Mouse (Mus musculus) layer of hippocampus, adult 11-12 months (tissue): ENCODE results near the gene Nfya.
A peak's percentile ranks its signal among the peaks of the same experiment; 100 is the strongest.
"Not testable (repeated sequence)": the region's sequence is repeated elsewhere in the genome, so short reads cannot be mapped to it uniquely, and the experiment has no call there.

Experiments used
- DNase-seq: peaks from one replicate; pipeline ENCODE4 v3.0.0; 2022; ENCODE audit warnings: low spot score

Gene Nfya

DNA sequence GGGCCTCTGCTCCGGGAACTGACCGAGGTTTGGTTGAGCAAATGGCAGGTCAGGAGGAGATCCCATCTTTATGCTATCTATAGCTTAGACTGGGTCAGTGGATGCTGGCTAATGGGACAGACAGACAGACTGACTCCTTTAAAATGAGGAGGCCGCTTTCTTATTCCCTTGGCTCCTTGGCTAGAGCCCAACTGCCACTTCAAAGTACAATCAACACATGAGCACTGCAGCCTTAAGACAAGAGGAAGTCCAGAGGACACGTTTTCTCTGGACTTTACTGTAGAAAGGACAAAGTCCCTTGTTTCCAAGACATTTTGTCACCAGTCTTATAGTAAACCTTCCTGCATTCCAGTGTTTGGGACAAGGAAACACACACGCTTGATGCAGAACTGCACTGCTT is 18.3 kb downstream of the Nfya start:
- DNase-seq: no peak

DNA sequence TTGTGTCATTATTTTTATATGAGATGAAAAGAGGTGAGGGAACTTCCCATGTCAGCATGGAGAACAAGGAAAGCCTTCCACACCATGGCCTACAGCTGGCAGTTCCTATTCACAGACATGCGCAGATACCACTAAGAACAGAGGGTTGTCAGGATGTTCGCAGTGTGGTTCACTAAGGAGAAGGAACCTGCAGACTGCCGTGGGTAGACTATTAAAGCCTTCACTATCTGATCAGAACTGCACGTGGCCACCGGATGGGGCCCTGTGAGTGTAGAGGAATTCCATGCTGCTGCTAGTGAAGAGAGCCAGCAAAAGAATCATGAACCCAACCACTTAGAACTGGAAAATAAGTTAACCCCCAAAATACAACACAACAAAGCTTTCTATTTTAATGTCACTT is 20.3 kb downstream of the Nfya start:
- DNase-seq: no peak

DNA sequence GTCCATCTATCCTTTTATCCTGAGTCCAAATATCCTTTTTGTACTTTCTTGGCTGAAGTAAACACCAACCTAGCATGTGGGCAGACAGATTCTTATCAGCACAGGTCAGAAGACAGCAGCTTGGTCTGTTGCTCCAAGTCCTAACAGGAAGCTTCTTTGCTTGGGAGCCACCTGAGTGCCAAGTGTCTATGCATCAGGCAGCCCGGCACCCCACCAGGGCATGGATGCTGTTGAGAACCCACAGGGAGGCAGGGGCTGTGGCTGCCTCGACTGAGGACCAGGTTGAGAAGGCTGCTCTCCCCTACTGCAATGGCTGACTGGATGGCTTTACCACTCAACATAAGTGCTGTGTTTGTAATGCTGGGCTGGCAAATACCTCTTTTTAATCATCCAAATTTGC is 21.0 kb downstream of the Nfya start:
- no peak for DNase-seq

DNA sequence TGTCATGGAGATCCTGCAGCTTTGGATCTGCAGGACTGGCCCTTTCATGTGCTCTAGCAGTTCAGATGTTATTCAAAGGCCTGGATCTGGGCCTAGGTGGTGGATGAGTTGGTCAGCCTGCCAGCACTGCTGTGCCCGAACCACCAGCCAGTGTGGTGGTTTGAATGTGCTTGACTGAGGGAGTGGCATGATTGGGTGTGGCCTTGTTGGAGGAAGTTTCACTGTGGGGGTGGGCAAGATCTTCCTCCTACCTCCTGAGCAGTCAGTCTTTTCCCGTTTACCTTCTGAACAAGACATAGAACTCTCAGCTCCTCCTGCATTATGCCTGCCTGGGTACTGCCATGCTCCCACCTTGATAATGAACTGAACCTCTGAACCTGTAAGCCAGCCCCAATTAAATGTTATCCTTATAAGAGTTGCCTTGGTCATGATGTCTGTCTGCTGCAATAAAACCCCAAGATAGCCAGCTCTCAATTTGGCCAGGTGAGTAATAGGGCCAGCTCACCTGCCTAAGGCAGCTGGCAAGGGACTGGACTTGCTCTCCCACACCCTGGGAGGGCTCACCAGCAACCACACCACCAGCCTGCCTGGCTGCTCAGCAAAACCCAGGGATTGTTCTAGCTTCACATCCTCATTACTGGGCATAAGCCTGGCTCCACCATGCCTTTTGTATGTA is 23.8 kb downstream of the Nfya start:
- DNase-seq: no peak

DNA sequence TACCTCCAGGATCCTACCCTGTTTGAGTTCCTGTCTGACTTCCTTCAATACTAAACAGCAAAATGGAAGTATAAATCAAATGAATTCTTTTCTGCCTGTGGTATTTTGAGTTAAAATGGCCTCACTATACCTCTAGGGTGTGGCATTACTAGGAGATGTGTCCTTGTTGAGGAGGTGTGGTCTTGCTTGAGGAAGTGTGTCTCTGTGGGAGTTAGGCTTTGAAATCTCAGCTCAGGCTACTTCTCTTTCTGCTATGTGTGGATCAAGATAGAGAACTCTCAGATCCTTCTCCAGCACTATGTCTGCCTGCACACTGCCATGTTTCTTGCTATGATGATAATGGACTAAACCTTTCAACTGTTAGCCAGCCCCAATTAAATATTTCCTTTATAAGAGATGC is 30.7 kb downstream of the Nfya start:
- no peak for DNase-seq

DNA sequence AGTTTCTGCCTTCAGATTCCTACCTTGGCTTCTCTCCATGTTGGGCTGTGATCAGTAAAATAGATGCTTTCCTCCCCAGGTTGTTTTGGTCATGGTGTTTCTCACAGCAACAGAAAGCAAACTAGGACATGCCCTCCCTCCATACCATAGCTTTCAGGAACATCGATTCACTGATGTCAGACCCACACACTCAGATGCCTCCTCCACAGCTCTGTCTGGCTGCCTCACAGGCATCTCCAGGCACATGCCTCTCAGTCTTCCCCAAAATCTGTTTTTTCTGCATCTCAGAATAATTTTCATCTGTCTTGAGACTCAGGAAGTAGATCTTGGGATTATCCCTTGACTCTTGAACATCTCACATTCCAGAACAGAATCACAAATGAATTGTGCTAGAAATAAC is 33.6 kb downstream of the Nfya start:
- no peak for DNase-seq

DNA sequence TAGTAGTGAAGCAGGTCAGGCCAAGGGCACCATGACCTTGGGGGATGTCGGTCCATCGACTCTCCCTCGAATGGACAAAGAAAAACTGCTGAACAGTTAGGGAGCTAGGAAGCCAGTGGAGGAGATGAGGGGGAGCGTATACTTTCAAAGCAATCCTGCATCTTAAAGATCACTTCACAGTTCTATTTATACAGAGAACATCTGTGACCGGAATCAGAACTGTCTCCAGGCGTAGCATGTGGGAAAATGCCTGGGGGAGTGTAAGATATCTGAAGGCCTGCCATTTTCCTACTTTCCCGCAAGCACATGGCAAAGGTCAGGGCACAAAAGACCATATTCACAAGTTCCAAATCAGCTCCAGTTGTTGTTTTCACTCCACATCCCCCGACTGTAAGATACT is 36.7 kb downstream of the Nfya start:
- DNase-seq: no peak

DNA sequence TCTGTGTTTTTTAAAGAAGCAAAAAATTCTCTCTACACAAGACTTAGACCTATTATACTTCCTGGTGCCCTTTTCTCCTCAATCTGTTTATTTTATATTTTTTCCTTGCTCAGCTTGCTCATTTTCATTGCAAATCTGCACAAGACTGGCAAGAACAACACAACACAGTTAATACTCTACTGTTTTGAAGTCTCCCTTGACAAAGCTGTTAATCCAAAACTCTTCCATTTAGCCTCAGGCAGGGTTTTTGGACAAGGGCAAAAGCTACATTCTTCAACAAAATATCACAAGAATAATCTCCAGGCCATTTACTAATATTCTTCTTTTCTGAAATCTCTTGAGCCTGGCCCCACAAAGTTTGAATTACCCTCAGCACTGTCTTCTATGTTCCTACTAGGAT is 38.1 kb downstream of the Nfya start:
- DNase-seq: no peak

DNA sequence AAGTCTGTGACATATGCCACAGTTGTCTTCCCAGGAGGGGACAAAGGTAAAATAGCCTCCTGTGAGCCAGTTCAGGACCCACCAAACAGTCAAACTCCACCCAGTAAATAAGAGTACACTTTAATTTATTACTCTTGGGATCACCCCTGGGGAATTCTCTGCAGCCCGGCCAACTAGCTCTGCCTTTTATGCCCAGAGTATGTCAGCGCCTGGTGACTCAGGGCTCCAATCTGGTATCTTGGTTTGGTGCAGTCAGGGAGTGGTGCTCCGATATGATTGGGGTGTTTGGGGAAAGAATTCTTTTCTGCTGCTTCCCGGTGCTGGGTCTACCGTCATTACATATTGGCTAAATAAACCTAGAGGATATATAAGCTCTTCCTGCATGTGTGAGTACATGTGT is 42.9 kb downstream of the Nfya start:
- no peak for DNase-seq

DNA sequence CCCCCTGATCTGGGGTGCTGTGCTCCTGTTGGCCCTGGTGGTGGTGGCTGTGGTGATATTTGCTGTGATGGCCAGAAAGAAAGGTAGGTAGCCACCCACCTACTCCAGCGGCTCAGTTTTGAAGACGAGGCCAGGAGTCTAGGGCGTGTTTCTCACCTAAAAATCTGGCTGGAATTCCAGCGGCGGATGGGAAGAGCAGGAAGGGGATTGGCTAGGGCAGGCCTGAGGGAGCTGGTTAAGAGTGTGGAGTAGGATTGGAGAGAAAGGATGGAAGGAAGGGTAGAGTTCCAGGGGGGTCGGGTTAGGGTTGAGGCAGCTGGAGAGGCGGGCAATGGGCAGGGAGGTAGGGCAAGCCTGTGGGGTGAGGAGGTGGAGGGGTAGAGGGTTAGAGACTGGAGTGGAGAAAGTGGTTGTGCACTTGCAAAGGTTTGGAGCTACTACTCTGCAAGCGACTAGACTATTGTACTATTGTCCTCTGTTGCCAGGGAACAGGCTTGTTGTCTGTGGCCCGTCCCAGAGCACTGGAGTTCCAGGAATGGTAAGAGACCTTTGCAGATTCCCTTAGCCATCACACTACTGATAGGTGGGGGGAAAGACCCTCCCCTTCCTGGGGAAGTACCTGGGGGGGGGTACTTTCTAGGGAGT is 44.1 kb downstream of the Nfya start:
- DNase-seq: no peak

DNA sequence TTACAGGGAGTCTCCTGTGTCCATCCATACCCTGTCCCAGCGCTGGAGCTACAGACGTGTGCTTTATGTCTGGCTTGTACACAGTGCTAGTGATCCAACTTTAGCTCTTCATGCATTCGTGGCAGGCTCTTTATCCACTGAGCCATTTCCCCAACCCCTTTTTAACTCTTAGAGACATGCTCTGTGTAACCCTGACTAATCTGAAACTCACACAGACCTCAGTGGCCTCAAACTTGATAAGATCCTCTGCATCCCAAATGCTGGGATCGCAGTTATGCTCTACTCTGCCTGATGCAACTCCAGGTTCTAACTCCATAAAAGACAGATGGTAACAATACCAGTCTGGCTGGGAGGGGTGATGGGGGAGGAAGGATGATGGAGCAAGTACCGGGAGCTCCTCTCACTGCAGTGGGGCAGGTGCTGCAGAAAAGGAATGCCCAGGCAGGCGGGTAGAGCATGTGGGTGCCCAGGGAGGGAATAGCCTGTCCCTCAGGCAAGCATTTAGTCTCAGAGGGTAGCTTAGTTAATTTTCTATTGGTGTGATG is 46.2 kb downstream of the Nfya start:
- DNase-seq: no peak

DNA sequence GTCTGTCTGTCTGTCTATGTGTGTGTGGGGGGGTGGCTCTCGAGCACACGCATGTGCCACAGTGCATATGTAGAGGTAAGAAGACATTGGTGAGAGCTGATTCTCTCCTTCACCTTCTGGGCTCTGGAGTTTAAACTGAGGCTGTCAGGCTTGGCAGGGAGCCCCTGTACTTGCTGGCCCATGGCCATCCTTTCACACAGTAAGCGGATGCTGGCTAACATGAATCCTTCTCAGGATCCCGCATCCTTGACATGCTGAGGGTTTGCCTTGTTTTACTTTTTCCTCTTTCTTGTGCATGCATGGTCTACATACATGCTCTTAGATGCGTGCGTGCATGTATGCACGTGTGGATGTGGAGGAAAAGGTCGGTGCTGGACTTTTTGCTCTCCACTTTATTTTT is 46.7 kb downstream of the Nfya start:
- DNase-seq: no peak

DNA sequence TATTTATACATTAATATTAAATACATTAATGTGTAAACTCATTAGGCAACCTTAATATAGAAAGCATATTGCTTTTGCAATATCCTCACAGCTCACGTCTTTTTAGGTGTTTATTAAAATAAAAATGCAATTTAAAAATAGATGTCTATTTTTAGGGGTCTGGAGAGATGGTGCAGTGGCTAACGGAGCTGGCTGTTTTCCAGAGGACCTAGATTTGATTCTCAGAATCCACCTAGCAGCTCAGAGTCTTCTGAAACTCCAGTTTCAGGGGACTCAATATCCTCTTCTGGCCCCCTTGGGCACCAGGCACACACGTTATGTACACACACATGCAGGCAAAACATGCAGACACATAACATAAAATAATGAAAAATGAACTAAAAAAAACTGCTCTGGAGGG is 47.4 kb downstream of the Nfya start:
- no peak for DNase-seq

DNA sequence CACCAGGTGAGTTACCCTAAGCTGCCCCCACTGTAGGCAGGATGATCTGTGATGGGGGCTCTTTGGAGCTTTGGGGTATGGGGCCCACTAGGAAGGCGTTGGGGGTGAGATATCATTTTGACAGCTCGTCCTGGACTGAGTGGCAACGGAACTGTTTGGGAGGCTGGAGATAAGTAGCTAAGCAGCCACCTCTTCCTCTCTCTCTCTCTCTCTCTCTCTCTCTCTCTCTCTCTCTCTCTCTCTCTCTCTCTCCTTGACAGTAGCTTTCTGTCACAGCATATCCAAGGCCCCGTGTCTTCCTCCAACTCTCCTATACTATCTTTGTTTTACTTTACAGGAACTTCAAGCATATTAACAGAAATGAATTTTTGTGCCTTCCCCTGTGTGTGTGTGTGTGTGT is 49.2 kb downstream of the Nfya start:
- no peak for DNase-seq

DNA sequence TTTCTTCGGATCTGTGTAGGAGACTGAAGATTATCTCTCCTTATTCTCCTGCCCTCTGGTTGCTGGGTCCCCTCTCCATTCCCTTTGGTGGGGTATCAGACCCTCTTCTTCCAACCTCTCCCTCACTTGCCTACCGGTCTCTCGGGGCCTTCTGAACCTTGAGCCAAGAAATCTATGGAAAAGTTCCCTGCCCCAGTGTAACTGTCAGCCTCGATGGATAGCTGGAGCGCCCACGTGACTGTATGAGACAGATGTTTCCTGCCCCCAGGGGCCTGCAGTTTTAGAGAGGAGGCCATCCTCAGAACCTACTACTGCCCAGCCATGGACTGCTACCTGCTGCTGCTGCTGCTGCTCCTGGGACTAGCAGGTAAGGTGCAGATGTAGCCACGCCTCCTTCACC is 50.1 kb downstream of the Nfya start, which contains the start of gene Treml1:
Gene Treml1 (plus strand): TSS at position 301 of the 400 bp plus-strand sequence.
- DNase-seq: no peak

DNA sequence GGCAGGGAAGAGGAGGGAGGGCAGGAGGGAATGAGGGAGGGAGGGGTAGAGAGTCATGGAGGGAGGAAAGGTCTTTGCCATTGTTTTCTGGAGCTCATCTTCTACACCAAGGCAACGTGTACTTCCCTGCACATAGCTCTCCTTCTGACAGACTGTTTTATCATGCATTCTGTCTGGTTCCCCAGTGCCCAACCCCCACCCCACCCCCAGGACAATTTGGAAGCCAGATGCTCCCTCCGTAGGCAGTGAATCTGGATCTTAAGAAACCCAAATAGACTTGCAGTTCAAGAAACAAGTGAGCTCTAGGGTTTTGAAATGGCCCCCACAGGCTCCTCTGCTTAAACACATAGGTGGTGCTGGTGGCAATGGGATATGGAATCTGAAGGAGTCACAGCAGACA is 51.8 kb downstream of the Nfya start:
- DNase-seq: no peak

DNA sequence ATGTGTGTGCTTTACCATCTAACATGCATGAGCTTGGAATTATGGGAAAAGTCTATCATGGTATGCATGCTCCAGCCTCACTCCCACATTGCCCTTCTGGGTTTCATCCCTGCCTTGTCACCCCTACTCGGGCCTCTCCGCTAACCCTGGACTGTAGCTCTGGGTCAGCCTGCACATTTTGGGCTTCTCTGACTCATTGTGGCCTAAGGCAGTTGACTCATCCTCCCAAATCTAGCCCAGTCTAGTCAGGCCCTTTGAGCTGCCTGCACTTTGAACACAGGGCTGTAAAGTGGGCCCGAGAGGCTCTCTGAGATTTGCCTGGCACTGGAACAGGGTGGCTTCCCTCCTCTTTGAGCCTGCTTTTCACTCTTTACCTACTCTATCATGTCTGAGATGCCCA is 53.9 kb downstream of the Nfya start:
- no peak for DNase-seq

DNA sequence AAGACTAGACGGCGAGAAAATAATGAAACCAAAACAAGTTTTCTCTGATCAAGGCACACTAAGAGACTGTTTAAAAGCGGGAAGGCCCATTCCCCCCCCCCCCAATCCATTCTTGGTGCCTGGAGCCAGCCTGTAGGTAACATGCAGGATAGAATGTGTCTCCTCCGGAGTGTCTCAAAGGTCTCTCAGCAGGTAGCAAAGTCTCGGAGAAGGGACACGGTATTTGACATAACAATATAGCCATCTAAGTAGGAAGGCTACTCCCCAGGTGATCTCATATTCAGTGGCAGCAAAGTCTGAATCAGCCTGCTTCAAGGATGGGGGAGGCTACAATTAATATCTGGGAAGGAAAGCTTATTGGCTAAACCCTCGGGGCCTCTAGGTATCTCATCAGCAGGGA is 56.7 kb downstream of the Nfya start:
- not testable (repeated sequence) for DNase-seq

DNA sequence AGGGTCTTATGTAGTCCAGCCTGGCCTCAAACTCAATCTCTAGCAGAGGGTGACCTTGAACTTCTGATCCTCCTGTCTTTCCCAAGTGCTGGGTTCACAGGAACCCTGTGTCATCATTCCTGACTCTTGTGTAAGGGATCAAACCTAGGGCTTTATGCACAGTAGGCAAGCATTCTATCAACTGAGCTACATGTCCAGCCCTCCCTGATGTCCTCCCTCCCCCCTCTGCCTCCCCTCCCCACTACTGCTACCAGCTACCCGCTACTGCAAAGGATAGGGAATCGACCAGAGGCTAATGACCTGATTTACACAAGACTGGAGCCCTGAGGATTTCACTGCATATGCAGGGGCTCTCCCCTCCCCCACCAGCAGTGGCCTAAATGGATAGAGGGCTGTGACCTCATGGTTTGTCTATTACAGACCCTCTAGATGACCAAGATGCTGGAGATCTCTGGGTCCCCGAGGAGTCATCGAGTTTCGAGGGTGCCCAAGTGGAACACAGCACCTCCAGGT is 59.0 kb downstream of the Nfya start:
- no peak for DNase-seq

DNA sequence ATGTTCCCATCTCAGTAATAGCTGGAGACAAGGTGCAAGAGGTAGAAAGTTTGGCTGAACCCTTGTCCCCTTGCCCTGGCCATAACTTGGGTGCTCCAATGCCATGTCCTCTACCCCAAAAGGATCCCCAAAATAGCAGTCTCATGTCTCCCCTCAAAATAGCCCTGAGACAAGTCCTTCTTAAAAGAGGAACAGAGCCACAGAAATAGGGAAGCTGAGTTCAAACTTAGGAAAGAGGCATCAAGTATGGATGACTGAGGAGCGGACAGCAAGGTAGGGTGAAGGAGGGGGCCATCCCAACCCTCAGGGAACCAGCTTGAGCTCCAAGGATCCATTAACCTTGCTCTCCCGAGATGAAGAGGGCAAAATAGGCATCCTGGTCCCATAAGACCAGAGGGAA is 62.4 kb downstream of the Nfya start:
- no peak for DNase-seq

DNA sequence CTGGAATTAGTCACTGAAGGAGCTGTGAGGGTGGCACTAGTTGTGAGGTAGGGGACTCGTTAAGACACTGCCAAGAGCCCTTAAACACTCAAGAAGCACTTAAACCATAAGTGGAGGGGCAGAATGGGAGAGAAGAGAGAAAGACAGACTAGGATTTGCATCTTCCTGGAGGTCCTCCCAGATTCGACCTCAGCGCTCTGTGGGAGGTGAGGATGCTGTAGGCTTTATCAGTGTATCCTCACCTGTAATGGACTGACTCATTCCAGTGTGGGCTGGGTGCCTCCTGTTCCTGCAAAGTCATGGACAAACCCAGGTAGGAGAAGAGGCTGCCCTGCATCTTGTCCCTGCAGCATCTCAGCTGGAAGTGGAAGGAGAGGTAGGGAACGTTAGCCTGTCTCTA is 62.9 kb downstream of the Nfya start:
- DNase-seq: no peak

DNA sequence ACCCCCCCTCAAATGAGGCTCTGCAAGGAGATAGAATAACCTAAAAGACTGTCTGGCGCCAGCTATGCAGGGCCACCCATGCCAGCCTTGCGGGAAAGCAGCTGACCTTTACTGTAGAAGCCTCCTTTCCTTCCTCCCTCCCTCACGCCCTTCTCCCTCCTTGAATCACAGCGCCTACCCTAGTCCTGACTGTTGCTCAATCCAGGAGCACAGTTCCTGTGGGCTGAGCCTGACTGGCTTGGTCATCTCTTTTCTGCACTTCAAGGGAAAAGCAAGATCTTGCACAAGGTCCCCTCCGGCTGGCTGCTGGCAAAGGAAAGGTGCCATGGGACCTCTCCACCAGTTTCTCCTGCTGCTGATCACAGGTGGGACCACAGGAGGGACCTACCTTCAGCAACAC is 63.5 kb downstream of the Nfya start, which contains the start of gene Trem2:
Gene Trem2 (plus strand): TSS at position 171 of the 400 bp plus-strand sequence.
- DNase-seq: peak; percentile 51

DNA sequence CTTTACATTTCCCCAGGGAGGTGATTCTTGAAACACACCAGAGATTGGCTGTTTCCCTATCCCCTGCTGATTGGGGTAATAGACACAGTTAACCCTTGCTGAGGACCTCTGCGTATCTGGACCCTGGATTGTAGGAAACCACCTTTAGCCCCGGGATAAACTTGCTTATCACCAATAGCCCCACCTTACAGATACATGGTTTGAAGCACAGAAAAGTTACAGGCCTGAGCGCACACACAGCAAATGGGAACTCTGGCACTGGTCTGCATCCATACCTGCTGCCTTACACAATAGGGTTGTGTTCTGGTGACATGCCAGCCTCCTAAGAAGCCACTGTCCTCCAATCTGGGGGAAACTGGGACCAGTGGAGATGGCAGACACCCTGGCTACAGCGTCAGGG is 63.9 kb downstream of the Nfya start:
- no peak for DNase-seq

DNA sequence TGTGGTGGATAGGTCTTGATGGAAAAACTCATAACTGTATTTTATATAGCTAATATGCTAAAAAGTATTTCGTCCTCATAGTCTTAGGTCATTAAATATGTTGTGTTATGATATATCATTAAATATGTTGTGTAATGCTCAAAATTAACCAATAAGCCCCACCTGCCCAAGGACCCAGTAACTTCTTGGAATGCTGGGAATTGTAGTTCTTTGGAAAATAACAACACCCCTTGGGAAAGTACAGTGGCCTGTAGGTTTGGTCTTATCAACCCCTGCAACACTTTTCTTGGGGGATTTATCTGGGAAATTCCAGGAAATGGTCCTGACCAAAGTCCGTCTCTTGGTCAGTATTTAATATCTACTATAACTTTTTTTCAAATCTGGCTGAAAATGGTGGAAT is 66.6 kb downstream of the Nfya start:
- DNase-seq: no peak
